Mouse (Mus musculus) bone marrow macrophage, adult 2 months (primary cell): Measurements from ENCODE around the gene Stab1.

Experiments
- CTCF ChIP-seq: IDR thresholded peaks from 2 replicates; pipeline ENCODE4 v1.5.1; 2012; ENCODE audit warnings: low read depth, mild to moderate bottlenecking, low read length, moderate library complexity
- POLR2A ChIP-seq: IDR thresholded peaks from 2 replicates; pipeline ENCODE4 v1.6.1; 2012; ENCODE audit warnings: mild to moderate bottlenecking, low read depth, low read length, borderline replicate concordance

DNA sequence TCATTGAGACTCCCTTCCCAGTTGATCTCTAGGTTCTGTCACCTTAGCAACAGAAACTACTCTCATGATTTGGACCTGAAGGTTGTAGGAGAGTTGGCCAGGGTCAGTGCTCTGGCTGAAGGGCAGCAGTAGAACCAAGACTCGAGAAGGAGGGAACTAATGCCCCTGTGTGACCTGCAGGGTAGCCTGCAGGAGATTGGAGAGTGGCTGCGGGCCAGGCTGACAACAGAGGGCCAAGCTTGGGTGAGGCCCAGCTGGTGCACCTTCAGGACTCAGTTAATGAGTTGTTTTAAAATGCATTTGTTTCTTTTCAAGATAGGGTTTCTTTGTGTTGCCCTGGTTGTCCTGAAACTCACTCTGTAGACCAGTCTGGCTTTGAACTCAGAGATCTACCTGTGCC lies 3.4 kb downstream of the Stab1 start:
- no peak for TF ChIP-seq CTCF
- TF ChIP-seq POLR2A: no peak
